Mouse (Mus musculus): ENCODE results near the gene Zc3hav1. TPM values are rescaled to one million over a fixed set of nuclear protein-coding genes. Genes with fewer than 3 reads are reported as not detected.
"Not testable (repeated sequence)": the region's sequence is repeated elsewhere in the genome, so short reads cannot be mapped to it uniquely, and the experiment has no call there.

Zc3hav1 gene
- total RNA-seq (2022), result 10 to 100 TPM; 59.7 to 72.1 (median 67.7) TPM

DNA sequence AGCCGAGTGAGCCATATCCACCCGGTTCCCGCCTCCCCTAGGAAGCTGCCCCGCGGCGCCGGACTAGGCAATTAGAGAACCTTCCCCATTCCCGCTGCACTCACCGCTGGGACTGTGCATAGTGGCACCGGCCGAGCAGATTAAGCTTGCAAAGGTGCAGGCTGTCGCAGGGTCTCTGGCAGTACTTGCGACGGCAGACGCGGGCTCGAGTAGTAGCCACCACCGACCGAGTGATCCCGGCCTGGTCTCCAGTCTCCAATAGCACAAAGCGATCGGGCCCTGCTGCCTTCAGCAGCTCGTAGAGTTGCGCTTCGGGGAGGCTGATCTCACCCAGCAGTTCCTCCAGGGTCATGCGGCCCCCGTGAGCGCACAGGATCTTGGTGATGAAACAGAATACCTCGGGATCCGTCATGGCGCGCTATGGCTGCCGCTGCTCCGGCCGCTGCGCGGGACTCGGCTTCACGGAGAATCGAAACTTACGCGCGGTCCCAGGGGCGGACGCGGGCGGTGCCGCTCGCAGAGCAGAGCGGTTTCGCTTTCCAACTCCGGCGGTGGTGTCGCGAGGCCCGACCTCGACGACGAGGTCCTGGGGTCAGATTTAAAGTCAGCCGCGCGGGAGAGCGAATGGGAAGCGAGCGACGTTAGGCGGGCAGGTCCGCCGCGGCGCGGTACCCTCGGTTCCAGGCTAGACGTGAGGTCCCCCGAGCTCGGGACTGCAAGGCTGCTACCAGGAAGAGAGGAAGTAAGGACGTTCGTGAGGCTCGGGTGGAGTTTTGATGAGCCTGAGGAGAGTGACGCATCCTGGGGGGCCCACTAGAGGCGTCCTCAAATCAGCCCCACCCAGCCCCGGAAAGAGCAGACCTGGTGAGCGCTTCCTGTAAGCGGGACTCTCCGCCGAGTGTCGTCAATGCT, at the start of gene Zc3hav1:
Zc3hav1 (minus strand) TSS at position 793 of the 912 bp plus-strand sequence.
- DNase-seq, result peak; percentile 85

GRCm38 (mm10) chr6:38389671-38390070, 35.3 kb upstream of the Zc3hav1 start:
- DNase-seq, result no peak

DNA sequence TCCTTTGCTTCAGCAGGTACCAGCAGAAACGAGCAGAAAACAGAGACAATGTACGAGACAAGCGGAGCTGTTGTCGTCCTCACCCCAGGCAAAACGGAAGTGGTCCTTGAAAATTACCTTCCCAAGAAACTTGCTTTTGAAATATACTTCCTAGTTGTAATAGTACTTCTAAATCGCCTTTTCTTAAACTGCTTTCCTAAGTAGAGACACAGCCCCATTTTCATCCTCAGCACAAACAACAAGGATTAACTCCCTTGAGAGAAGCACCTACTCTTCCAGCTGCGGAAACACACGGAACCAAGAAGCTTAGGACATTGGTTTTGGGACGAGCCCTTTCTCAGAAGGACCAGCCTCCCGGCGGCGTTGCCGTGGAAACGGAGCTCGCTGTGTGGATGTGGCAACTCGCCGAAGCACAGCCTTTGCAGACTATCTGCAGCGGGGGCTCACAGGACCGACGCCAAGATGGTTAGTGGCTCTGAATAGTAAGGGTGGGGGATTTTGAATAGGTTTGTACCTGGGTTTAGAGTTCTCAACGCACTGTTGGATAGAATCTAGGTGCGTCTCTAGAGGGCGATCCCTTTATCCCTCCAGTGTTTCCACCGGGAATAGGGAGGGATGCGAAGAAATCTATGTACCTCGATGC, 26.8 kb upstream of the Zc3hav1 start, which contains the start of gene Ttc26:
Ttc26 (plus strand) TSS at position 341 of the 643 bp plus-strand sequence.
- peak; percentile 69 for DNase-seq

GRCm38 (mm10) chr6:38380764-38381128, 26.3 kb upstream of the Zc3hav1 start:
- DNase-seq, result no peak

- no peak for DNase-seq
These were observed 19.9 kb upstream of the Zc3hav1 start for GRCm38 (mm10) chr6:38374271-38374670.

GRCm38 (mm10) chr6:38369945-38370344, 15.5 kb upstream of the Zc3hav1 start:
- no peak for DNase-seq

DNA sequence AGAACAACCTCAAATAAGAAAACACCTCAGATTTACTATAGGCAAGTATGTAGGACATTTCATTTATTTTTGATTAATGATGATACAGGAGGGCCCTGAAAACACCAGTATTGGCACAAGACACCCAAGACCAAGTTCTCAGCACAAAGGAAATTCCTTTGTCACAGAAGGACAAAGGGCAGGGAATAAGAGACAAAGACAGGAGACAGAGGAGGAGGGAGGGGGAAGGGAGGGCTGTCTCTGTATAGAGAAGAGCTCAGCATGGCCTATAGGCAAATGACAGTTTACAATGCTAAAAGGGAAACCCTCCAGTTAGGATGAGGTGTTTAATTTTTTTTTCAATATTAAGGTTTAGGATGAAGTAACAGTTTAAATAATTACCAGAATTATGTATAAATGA, 9.7 kb upstream of the Zc3hav1 start:
- no peak for DNase-seq

DNA sequence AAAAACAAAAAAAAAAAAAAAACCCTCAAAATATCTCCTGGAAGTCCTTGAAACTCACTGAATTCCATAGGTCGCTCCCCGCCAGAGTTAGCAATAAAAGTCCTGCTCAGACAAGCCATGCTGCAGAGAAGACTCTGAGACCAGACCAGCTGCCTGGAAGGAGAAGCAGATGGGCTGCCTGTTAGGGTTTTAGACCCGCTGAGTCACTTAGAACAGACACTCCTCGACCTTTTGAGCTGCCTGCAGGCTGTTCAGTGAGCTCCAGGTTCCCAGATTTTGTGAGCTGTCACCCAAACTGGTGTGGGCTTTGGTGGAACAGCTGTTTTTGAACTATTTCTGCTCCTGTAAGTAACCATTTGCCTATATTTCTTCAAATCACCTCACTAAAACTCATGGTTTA, 9.0 kb upstream of the Zc3hav1 start:
- DNase-seq, result no peak

DNA sequence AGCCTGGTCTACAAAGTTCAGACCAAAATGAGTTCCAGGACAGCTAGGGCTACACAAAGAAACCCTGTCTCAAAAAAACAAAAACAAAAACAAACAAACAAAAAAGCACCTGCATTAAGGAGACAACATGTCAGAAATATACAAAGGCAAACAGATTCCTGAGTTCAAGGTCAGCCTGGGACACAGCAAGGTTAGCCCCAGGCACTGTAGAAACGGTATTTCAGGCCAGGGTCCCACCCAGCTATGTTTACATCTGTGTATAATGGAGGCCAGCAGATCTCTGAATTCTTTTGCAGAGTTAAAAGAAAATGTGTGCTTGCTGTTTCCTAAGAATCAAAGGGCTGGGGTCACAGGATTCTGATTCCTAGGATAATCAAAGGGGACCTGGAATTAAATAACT, 7.5 kb upstream of the Zc3hav1 start:
- no peak for DNase-seq

DNA sequence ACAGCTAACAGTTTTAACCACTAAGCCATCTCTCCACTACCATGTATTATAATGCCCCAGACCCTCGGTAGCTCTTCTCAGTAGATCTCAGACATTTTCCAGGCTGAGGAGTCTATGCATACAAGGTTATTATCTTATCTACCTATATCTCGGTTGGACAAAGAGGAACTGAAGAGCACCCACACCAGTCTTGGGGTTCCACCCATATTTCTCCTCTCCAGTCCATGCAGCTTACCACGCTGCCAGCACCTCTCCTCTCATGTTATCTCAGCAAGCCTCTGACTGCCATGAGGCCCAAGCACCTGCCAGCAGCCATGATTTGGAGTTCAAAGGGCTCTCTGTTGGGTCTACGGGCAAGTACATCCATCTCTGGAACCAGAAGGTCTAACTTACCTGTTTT, 6.7 kb upstream of the Zc3hav1 start:
- DNase-seq, result no peak

DNA sequence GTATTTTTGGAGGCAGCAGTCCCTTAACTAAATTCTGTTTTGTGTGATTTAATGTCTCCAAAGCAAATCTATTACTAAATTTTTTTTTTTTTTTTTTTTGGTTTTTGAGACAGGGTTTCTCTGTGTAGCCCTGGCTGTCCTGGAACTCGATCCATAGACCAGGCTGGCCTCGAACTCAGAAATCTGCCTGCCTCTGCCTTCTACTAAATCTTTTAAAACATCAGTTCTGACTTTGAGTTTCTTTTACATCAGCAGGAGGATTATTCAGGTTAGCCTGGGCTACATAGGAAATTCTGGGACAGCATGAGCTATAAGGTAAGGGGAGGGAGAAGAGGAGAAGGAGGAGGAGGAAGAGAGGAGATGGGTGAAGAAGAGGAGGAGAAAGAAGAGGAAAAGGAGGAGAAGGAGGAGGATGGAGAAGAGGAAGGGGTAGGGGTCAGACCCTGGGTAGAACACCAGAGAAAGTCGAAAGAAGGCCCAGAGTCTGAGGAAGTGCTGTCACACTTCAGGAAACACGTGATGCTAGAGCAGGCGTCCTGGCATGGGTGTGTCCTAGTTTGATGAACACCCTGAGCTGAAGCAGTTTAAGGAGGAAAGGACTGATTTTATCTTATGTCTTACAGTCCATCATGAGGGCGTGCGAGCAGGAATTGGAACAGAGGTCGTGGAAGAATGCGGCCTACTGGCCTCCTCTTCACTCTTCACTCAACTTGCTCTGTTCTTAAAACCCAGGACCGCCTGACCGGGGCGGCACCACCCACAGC, 5.5 kb upstream of the Zc3hav1 start:
- no peak for DNase-seq

DNA sequence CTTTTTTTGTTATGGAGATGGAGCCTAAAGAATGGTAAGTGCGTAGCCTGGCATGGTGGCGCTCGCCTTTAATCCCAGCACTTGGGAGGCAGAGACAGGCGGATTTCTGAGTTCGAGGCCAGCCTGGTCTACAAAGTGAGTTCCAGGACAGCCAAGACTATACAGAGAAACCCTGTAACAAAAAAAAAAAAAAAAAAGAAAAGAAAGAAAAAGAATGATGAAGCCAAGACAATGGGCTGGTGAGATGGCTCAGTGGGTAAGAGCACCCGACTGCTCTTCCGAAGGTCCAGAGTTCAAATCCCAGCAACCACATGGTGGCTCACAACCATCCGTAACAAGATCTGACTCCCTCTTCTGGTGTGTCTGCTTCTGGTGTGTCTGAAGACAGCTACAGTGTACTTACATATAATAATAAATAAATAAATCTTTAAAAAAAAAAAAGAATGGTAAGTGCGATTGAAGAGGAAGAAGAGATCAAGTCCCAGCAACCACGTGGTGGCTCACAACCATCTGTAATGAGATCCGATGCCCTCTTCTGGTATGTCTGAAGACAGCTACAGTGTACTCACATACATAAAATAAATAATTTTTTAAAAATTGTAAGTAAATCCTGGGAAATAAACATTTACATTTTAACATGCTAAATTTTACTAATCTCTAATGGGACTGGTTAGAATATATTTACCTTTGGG, 4.8 kb upstream of the Zc3hav1 start:
- DNase-seq, result not testable (repeated sequence)

GRCm38 (mm10) chr6:38358253-38359027, 4.0 kb upstream of the Zc3hav1 start:
- no peak for DNase-seq

DNA sequence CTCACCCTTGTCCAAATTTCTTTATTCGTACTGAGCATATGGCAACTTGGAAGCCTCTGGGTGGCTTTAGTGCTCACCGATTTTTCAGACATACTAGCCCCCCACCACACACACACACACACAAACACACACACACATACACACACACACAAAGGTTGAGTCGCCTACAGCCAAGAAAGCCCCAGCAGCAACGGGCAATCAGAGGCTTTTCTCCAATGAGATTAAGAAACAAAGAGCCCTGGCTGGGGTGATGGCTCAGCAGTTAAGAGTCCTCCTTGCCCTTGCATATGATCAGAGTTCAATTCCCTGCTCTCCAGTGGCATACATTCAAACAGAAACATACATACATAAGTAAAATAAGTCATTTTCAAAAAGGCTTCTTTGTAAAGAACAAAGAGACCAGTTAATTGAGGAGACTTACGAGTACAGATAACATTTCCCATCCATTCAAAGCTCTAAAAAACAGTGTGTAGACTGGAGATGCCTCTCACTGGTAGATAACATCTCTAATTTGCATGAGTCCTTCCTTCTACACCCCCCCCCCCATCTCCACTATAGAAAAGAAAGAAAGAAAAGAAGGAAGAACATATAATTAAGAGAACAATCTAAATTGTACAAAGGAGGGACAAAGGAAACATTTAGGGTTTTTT, 3.3 kb upstream of the Zc3hav1 start:
- DNase-seq, result no peak

DNA sequence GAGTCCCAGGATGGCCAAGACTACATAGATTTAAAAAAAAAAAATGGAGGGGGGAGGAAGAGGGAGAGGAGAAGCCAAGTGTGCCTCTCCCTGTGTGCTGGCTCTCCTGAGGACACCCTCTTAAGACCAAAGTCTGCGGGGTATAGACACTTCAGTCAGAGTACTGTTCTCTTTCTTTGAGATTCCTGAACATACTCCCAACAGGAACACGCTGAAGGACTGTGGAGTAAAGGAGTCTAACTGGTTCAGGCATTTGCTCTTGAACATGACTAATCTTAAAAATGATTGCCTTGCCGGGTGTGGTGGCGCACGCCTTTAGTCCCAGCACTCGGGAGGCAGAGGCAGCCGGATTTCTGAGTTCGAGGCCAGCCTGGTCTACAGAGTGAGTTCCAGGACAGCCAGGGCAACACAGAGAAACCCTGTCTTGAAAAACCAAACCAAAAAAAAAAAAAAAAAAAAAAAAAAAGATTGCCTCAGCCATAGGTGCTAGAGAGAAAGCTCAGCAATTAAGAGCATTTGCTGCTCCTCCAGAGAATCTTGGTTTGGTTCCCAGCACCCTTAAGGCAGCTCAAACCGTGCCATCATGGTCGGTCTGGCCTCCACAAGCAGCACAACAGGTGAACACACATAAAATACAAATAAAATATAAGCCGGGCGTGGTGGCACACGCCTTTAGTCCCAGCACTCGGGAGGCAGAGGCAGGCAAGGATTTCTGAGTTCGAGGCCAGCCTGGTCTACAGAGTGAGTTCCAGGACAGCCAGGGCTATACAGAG, 2.4 kb upstream of the Zc3hav1 start:
- not testable (repeated sequence) for DNase-seq

GRCm38 (mm10) chr6:38355862-38356261, 1.5 kb upstream of the Zc3hav1 start:
- no peak for DNase-seq

GRCm38 (mm10) chr6:38355354-38355823, 986 bp upstream of the Zc3hav1 start:
- DNase-seq, result no peak

DNA sequence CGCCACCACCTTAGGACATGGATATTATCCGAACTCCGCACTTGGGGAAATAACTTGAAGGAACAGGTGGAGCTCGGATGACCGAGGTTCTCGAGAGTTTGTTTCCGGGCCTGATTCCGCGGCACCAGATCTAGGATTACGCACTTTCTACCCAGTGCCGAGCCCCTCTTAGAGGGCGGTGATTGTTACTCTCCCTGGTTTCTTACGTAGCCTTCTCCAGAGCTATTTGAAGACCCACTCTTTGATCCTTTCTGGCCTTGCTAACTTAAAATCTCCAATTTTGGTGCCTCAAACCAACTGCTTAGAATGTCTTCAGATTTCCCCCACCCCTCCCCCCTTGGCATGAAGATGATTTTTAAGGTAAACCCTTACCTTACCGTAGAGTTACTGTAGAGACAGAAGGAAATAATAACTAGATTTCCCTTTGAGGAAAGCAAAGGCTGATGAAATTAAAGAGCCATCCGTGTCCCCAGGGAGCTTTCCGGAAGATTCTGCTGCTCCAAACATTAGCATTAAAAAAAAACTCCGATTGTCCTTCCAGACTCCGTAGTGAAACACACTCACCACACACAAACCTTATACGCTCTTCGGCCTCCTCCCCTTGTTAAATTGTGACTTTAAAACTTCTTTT, 435 bp upstream of the Zc3hav1 start:
- no peak for DNase-seq

DNA sequence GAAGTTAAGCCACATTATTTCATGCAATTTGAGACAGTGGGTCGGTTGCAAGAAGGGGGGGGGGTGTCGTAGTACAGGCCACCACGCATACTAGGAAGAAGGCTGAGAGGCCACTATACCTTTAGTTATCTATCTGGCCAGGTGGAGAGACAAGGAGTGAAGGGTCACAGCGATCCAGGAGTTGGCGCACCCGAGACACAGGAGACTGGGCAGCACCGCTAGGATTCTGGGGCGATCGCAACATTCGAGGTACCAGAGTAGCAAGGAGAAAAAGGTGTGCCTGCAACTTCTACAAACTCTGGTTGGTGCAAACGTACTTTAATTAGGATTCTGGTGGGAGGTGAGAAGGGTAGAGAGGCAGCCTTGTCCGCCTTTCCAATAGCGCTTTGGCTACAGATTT, 1.2 kb downstream of the Zc3hav1 start:
- no peak for DNase-seq

GRCm38 (mm10) chr6:38352451-38352850, 2.0 kb downstream of the Zc3hav1 start:
- no peak for DNase-seq

Data from adrenal gland, adult 8-10 months (tissue).